Mouse (Mus musculus) embryo, embryonic 10 days (tissue): Measurements from ENCODE around the gene 1110008P14Rik.

Experiments used
- DNase-seq: peaks from one replicate; pipeline ENCODE4 v3.0.0-alpha.2; 2015; ENCODE audit warnings: low spot score

Gene 1110008P14Rik

GRCm38 (mm10) chr2:32408429-32409424 lies 27.0 kb upstream of the 1110008P14Rik start:
- DNase-seq: peak; percentile 57

- no peak for DNase-seq
These were observed 25.5 kb upstream of the 1110008P14Rik start for GRCm38 (mm10) chr2:32407144-32407824.

- DNase-seq: peak; percentile 99
These were observed 22.9 kb upstream of the 1110008P14Rik start for GRCm38 (mm10) chr2:32404663-32405062.

- peak; percentile 36 for DNase-seq
These were observed 15.0 kb upstream of the 1110008P14Rik start for GRCm38 (mm10) chr2:32396695-32397094.

GRCm38 (mm10) chr2:32395946-32396621 lies 14.3 kb upstream of the 1110008P14Rik start:
- peak; percentile 96 for DNase-seq

GRCm38 (mm10) chr2:32395484-32395945 lies 13.8 kb upstream of the 1110008P14Rik start, which contains the start of gene Ptges2:
TSS of gene Ptges2 (plus strand) at chr2:32395896.
- peak; percentile 91 for DNase-seq

GRCm38 (mm10) chr2:32394973-32395372 lies 13.2 kb upstream of the 1110008P14Rik start:
- peak; percentile 59 for DNase-seq

- DNase-seq: no peak
These were observed 10.3 kb upstream of the 1110008P14Rik start for GRCm38 (mm10) chr2:32392063-32392462.

GRCm38 (mm10) chr2:32390871-32391270 lies 9.1 kb upstream of the 1110008P14Rik start:
- no peak for DNase-seq

GRCm38 (mm10) chr2:32389157-32389556 lies 7.4 kb upstream of the 1110008P14Rik start:
- no peak for DNase-seq

- DNase-seq: no peak
These were observed 6.2 kb upstream of the 1110008P14Rik start, which contains the start of gene Lcn2 for GRCm38 (mm10) chr2:32387706-32388490. TSS of gene Lcn2 (minus strand) at chr2:32388252.

- DNase-seq: no peak
These were observed 951 bp upstream of the 1110008P14Rik start for GRCm38 (mm10) chr2:32382689-32383088.

GRCm38 (mm10) chr2:32381141-32381774 lies 480 bp downstream of the 1110008P14Rik start:
- peak; percentile 55 for DNase-seq

- no peak for DNase-seq
These were observed 1.7 kb downstream of the 1110008P14Rik start for GRCm38 (mm10) chr2:32380001-32380500.

- no peak for DNase-seq
These were observed 4.8 kb downstream of the 1110008P14Rik start for GRCm38 (mm10) chr2:32376963-32377362.

- DNase-seq: no peak
These were observed 6.3 kb downstream of the 1110008P14Rik start for GRCm38 (mm10) chr2:32375317-32375940.

- no peak for DNase-seq
These were observed 7.5 kb downstream of the 1110008P14Rik start for GRCm38 (mm10) chr2:32374191-32374590.

GRCm38 (mm10) chr2:32367315-32367714 lies 14.4 kb downstream of the 1110008P14Rik start:
- DNase-seq: no peak

GRCm38 (mm10) chr2:32364121-32364520 lies 17.6 kb downstream of the 1110008P14Rik start:
- no peak for DNase-seq
